Mouse (Mus musculus) megakaryocyte-erythroid progenitor cell, adult 5 weeks (primary cell): Measurements from ENCODE around the gene 4930432K21Rik. TPM values are rescaled to one million over a fixed set of nuclear protein-coding genes. Genes with fewer than 3 reads are reported as not detected.

ENCODE experiments used
- polyA plus RNA-seq: library from polyadenylated mRNA; stranded (reverse); fragments of >175 nt; gene quantifications from 2 replicates; pipeline ENCODE4 v1.2.3, GENCODE M21; 2012

The 4930432K21Rik gene
- polyA plus RNA-seq, result 0.84 and 1.5 TPM in 2 replicates

DNA sequence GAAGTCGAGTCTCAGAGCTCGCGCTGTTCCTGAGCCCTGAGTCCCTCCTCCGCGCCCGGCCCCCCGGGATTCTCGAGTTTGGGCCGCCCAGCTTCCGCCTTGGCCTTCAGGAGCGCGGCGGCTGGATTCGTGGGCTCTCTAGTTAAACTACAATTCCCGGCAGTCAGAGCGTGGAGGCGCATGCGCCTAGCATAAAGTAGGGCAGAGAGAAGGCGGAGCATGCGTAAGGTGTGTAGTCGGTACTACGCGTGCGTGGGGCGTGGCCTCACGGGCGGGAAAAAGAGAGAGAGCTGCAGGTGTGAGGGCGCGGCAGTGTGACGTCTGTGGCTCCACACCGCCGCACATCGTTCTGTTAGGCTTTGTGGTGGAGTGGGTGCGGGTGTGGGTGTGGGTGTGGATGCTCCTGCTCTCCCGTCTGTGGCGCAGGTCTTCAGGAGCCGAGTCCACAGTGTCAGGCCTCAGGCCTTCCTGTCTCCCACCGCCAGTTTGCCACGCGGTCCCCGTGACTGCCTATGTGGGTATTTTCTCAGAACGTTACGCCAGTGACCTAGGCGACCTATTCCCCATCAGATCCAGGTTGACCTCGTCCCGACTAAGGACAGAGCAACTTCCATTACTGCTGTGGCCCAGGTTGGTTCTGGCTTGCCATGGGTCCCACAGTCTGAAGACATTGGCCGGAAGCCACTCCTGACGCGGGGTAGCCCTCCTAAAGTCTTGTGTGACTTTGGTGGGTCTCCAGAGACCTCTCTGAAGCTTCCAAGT is at the start of gene 4930432K21Rik, which contains the start of gene Cc2d1a:
TSS of gene 4930432K21Rik (plus strand) at position 257 of the 762 bp plus-strand sequence.
TSS of gene Cc2d1a (minus strand) at position 168 of the 762 bp plus-strand sequence.

GRCm38 (mm10) chr8:84104697-84105609 is 42.9 kb upstream of the 4930432K21Rik start, which contains the start of gene Dcaf15:
Dcaf15 (minus strand) TSS chr8:84104768.

DNA sequence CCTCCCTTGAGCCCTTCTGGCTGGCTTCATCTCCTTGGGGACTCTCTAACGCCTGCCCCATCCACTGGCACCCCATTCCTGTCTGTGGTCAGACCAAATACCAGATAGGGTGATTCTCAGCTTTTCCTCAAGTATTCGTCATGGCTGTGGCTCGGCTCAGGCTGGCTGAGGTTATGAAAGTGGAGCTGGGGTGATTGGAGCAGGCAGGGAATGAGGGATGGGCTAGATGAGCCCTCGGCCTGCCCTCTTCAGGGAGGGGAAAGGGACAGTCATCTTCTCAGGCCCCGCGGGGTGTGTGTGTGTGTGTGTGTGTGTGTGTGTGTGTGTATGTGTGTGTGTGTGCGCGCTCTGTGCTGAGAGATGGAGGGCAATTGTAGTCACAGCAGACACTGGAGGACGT is 22.2 kb upstream of the 4930432K21Rik start, which contains the start of gene Podnl1:
TSS of gene Podnl1 (plus strand) at position 334 of the 400 bp plus-strand sequence.

DNA sequence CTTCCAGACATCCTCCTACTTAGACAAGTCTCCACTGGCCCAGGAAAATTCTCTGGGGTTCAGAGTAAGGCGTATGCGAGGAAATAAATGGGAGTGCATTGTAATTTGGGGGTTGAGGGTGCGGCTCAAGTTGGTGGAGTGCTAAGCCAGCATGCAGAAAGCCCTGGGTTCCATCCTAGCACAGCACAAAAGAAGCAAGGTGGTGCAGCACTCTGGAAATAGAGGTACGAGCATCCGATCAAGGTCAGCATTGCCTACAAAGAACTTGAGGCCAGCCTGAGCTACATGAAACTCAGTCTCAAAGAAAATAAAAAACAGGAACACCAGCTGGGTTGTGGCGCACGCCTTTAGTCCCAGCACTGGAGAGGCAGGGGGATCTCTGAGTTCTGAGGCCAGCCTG is 37.3 kb downstream of the 4930432K21Rik start, which contains the start of gene Nanos3:
TSS of gene Nanos3 (minus strand) at position 101 of the 400 bp plus-strand sequence.

Other genes with a start within 250 kb of the 4930432K21Rik start
- gene Adgrl1, start 247.9 kb upstream of the 4930432K21Rik start, polyA plus RNA-seq, result 12.8 and 26.7 TPM in 2 replicates
- 0.03 TPM in 1 of 2 replicates, not detected in the other for gene Gm10644, start 192.8 kb upstream of the 4930432K21Rik start, polyA plus RNA-seq
- gene Asf1b, start 192.5 kb upstream of the 4930432K21Rik start, polyA plus RNA-seq, result 177 and 220 TPM in 2 replicates
- 21.8 and 27.0 TPM in 2 replicates for gene Prkaca, start 175.0 kb upstream of the 4930432K21Rik start, polyA plus RNA-seq
- 183 and 218 TPM in 2 replicates for gene Samd1, start 150.4 kb upstream of the 4930432K21Rik start, polyA plus RNA-seq
- 0.54 and 0.89 TPM in 2 replicates for gene 1700067K01Rik, start 146.5 kb upstream of the 4930432K21Rik start, polyA plus RNA-seq
- gene 2210011C24Rik, start 135.9 kb upstream of the 4930432K21Rik start, polyA plus RNA-seq, result 0.04 and 0.16 TPM in 2 replicates
- gene Palm3, start 126.6 kb upstream of the 4930432K21Rik start, polyA plus RNA-seq, result 0.11 and 0.31 TPM in 2 replicates
- 6.6 and 10.7 TPM in 2 replicates for gene Il27ra, start 105.4 kb upstream of the 4930432K21Rik start, polyA plus RNA-seq
- 0.18 TPM in 1 of 2 replicates, not detected in the other for gene Rln3, start 103.0 kb upstream of the 4930432K21Rik start, polyA plus RNA-seq
- 0.06 and 0.25 TPM in 2 replicates for gene Gm10643, start 82.9 kb upstream of the 4930432K21Rik start, polyA plus RNA-seq
- gene Rfx1, start 81.2 kb upstream of the 4930432K21Rik start, polyA plus RNA-seq, result 44.9 and 58.5 TPM in 2 replicates
- gene Dcaf15, start 43.3 kb upstream of the 4930432K21Rik start, polyA plus RNA-seq, result 52.7 and 58.9 TPM in 2 replicates
- gene Podnl1, start 22.0 kb upstream of the 4930432K21Rik start, polyA plus RNA-seq, result 0.76 and 1.00 TPM in 2 replicates
- gene Cc2d1a, start 89 bp upstream of the 4930432K21Rik start, polyA plus RNA-seq, result 33.0 and 37.0 TPM in 2 replicates
- gene Nanos3, start 37.2 kb downstream of the 4930432K21Rik start, polyA plus RNA-seq, result 6.1 and 12.7 TPM in 2 replicates
- 29.6 and 37.8 TPM in 2 replicates for gene Zswim4, start 89.0 kb downstream of the 4930432K21Rik start, polyA plus RNA-seq
- gene D8Ertd738e, start 101.7 kb downstream of the 4930432K21Rik start, polyA plus RNA-seq, result 250 and 284 TPM in 2 replicates
- gene Mri1, start 109.3 kb downstream of the 4930432K21Rik start, polyA plus RNA-seq, result 122 and 142 TPM in 2 replicates
- 10.8 and 14.5 TPM in 2 replicates for gene Ccdc130, start 122.4 kb downstream of the 4930432K21Rik start, polyA plus RNA-seq
- 57.8 and 64.4 TPM in 2 replicates for gene Cacna1a, start 240.4 kb downstream of the 4930432K21Rik start, polyA plus RNA-seq